Mouse (Mus musculus): ENCODE measurements around the gene Cmtm1. TPM values are rescaled to one million over a fixed set of nuclear protein-coding genes. Genes with fewer than 3 reads are reported as not detected.
"Not testable (repeated sequence)": the region's sequence is repeated elsewhere in the genome, so short reads cannot be mapped to it uniquely, and the experiment has no call there.

Gene Cmtm1
- total RNA-seq, 2 experiments from 2014 or later = not detected

- intact Hi-C loops (cut with DNase I) = no loop called here
- no peak for DNase-seq (ENCODE audit: extremely low spot score in 1 of 2, low spot score in 2 of 2)
Measured at GRCm38 (mm10) chr8:104333786-104334185, 23.8 kb upstream of the Cmtm1 start.

GRCm38 (mm10) chr8:104332665-104333631 is 23.0 kb upstream of the Cmtm1 start:
- intact Hi-C loops (cut with DNase I) = no loop called here
- no peak for DNase-seq (ENCODE audit: extremely low spot score in 1 of 2, low spot score in 2 of 2)

DNA sequence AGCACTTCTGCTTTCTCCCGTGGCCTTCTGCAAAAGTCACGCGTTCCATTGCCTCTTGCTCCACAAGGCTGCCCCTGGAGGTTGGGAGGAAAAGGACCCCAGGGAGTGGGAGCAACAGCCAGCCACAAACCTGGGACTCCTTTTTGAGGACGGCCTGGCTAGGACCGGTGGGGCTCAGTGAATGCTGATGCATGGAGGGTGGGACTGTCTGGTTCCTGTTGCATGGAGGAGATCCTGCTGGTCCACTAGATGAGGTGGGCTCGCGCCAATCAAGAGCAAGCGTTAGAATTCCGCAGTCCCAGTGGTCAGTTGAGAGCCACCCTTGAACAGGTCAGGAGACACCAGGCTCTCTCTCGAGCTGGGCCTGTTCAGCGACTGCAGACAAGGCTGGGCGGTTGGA is 12.0 kb upstream of the Cmtm1 start, which contains the start of gene Cmtm2b:
TSS of gene Cmtm2b (plus strand) at position 301 of the 400 bp plus-strand sequence.
- DNase-seq (ENCODE audit: extremely low spot score in 1 of 2, low spot score in 2 of 2); intact Hi-C loops (cut with DNase I): not testable (repeated sequence)

- intact Hi-C loops (cut with DNase I); DNase-seq (ENCODE audit: extremely low spot score in 1 of 2, low spot score in 2 of 2): not testable (repeated sequence)
Measured at GRCm38 (mm10) chr8:104321267-104321666, 11.3 kb upstream of the Cmtm1 start, which contains the start of gene Gm11020. TSS of gene Gm11020 (plus strand) at chr8:104321567.

GRCm38 (mm10) chr8:104313311-104313710 is 3.4 kb upstream of the Cmtm1 start:
- intact Hi-C loops (cut with DNase I) = no loop called here
- DNase-seq (ENCODE audit: extremely low spot score in 1 of 2, low spot score in 2 of 2) = peak in 1 of 2 experiments; percentile 30

GRCm38 (mm10) chr8:104312023-104312422 is 2.1 kb upstream of the Cmtm1 start:
- intact Hi-C loops (cut with DNase I); DNase-seq (ENCODE audit: extremely low spot score in 1 of 2, low spot score in 2 of 2): not testable (repeated sequence)

GRCm38 (mm10) chr8:104308341-104308740 is 1.6 kb downstream of the Cmtm1 start:
- intact Hi-C loops (cut with DNase I); DNase-seq (ENCODE audit: extremely low spot score in 1 of 2, low spot score in 2 of 2): not testable (repeated sequence)

DNA sequence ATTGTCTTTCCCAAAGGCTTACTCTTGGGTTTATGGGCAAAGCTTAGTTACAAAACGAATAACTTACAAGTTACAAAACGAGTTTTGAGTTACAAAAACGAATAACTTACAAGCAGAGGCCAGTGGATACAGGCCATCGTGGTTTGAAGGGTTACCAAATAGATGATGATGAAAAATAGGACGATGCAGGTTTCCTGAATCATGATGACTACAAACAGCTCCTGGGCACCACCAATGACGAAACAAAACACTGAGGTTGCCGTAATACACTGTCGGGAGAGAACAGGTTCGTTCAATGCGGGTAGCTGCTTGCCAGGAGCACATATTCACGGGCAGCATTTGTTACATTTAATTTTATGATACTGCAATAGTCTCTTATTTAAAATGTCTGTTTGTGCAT is 5.0 kb downstream of the Cmtm1 start:
- intact Hi-C loops (cut with DNase I) = no loop called here

DNA sequence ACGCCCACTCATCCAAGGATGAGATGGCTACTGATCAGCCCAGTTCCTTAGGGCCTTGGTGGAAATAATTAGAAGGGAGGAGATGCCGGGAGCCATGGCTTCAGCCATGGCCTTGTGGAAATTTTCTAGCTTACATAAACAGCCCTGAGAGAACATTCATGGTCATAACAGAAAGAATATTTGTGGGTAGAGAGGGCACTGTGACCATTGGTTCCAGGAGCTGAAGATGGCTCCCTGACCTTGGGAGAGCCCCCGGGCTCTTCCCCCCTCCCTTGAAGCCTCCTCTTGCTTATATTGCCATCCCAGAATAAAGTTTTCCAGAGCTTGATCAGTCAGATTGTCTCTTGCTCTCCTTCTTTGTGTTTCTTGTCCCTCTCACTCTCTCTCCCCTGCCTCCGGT is 7.4 kb downstream of the Cmtm1 start:
- DNase-seq (ENCODE audit: extremely low spot score in 1 of 2, low spot score in 2 of 2); intact Hi-C loops (cut with DNase I): not testable (repeated sequence)

More for the DNA sequence above, 5.0 kb downstream of the Cmtm1 start:
- no peak for DNase-seq (ENCODE audit: extremely low spot score in 1 of 2, low spot score in 2 of 2)

- DNase-seq (ENCODE audit: extremely low spot score in 1 of 2, low spot score in 2 of 2); intact Hi-C loops (cut with DNase I): not testable (repeated sequence)
Measured at GRCm38 (mm10) chr8:104301577-104301976, 8.4 kb downstream of the Cmtm1 start.

GRCm38 (mm10) chr8:104294396-104294795 is 15.5 kb downstream of the Cmtm1 start:
- DNase-seq (ENCODE audit: extremely low spot score in 1 of 2, low spot score in 2 of 2) = no peak
- intact Hi-C loops (cut with DNase I) = no loop called here

GRCm38 (mm10) chr8:104293081-104293480 is 16.9 kb downstream of the Cmtm1 start, which contains the start of gene Cmtm2a:
TSS of gene Cmtm2a (minus strand) at chr8:104293181.
- intact Hi-C loops (cut with DNase I); DNase-seq (ENCODE audit: extremely low spot score in 1 of 2, low spot score in 2 of 2): not testable (repeated sequence)

DNA sequence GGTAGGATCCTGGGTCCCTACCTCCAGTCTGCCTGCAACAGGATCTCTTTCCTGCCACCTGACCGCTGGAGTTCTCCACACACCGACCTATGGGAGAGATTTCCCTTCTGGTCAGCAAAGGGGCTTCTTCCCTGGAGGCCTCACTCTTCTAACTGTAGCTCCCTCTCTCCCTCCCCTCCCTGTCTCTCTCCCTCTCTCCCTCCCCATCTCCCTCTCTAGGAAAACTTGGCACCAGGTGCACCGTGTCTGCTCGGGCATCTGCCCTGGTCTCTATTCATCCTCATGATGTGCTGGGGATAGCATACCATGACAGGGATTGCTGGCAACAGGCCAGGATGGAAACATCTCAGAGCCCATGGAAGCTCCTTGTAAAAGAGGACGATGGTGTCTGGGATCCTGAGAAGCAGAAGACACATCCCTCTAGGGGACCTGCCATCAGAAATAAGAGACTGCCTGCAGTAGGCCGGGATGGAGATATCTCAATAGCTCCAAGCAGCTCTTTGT is 41.0 kb downstream of the Cmtm1 start:
- intact Hi-C loops (cut with DNase I) = no loop called here
- no peak for DNase-seq (ENCODE audit: extremely low spot score in 1 of 2, low spot score in 2 of 2)

DNA sequence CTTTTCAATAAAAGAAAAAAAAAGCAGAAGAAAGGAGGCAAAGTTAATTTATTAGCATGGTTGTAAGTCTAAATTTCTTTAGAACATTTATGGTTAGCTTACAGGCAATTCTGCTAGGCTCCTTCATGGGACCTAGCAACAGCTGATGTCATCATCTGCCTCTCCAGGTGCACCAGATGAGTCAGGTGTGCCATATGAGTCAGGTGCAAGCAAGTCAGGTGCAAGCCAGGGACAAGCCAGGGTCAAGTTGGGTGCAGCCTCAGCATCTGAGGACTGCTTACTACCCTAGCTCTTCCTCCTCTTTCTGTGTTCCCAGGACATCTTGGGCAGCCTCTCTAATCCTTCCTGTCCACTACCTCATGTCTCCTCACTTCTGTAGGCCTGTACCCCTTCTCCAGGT is 41.6 kb downstream of the Cmtm1 start:
- no peak for DNase-seq (ENCODE audit: extremely low spot score in 1 of 2, low spot score in 2 of 2)
- intact Hi-C loops (cut with DNase I) = no loop called here

- intact Hi-C loops (cut with DNase I); DNase-seq (ENCODE audit: extremely low spot score in 1 of 2, low spot score in 2 of 2): not testable (repeated sequence)
Measured at GRCm38 (mm10) chr8:104264271-104264935, 45.5 kb downstream of the Cmtm1 start.

- DNase-seq (ENCODE audit: extremely low spot score in 1 of 2, low spot score in 2 of 2); intact Hi-C loops (cut with DNase I): not testable (repeated sequence)
Measured at GRCm38 (mm10) chr8:104261802-104262201, 48.1 kb downstream of the Cmtm1 start.

DNA sequence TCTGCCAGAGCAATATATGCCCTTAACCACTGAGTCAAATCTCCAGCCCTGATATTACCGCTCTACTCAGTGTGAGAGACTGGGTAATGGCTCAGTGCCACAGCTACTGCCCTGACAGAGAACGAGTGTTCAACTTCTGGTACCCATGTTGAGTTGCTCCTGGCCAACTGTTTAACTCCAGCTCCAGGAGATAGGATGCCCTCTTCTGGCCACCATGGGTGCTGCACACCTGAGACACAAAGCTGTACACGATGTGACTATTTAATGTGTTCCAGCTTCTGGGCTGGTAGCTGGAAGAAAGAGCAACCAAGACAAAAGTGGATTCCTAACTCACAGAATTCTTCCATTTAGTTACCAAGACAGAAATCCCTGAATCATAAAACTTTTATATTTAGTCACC is 56.9 kb downstream of the Cmtm1 start:
- intact Hi-C loops (cut with DNase I) = loop anchor here (5.0 kb wide), 1 partner anchor 89 kb away; no protein-coding TSS in a partner anchor
- no peak for DNase-seq (ENCODE audit: extremely low spot score in 1 of 2, low spot score in 2 of 2)

DNA sequence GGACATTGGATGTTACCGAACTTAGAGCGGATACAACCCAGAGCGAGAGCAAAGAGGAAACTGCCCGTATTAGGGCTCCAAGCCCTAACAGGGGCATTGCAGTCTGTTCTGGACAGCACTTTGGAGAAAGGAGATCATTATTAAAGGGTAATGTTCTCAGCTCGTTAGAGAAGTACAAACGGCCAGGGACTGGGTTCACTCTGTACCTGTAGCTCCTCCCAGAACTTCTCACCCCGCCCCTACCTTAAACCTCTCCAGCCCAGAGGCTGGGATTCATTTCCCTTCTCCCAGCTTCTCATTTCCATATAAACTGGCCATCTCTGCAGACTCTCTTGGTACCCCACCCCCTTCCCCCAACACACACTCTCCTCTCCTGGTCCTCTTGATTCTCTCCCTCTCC is 58.5 kb downstream of the Cmtm1 start:
- intact Hi-C loops (cut with DNase I) = loop anchor here (5.0 kb wide), 1 partner anchor 91 kb away; no protein-coding TSS in a partner anchor
- DNase-seq (ENCODE audit: extremely low spot score in 1 of 2, low spot score in 2 of 2) = no peak
